Mouse (Mus musculus) thymus, adult 2 months (tissue): ENCODE measurements around the gene Phf23. TPM values are rescaled to one million over a fixed set of nuclear protein-coding genes. Genes with fewer than 3 reads are reported as not detected.

ENCODE experiments used
- DNase-seq: peaks from one replicate; pipeline ENCODE4 v3.0.0; 2021
- H3K27ac ChIP-seq: fragments of 200-500 bp; 2 replicates; pipeline ENCODE4 v1.5.1; 2012; ENCODE audit warnings: low read length, control low read depth; ENCODE audit not compliant: control insufficient read depth, insufficient read depth
- H3K27me3 ChIP-seq: fragments of 200-500 bp; 2 replicates; pipeline ENCODE4 v1.6.1; 2012; ENCODE audit warnings: mild to moderate bottlenecking, low read length, moderate library complexity, mixed read lengths; ENCODE audit not compliant: control insufficient read depth, insufficient read depth
- H3K36me3 ChIP-seq: fragments of 200-500 bp; 2 replicates; pipeline ENCODE4 v1.6.1; 2012; ENCODE audit warnings: mild to moderate bottlenecking, low read length, moderate library complexity; ENCODE audit not compliant: control insufficient read depth, insufficient read depth
- H3K4me1 ChIP-seq: fragments of 200-500 bp; replicated peaks from 2 replicates; pipeline ENCODE4 v1.6.1; 2012; ENCODE audit warnings: low read length; ENCODE audit not compliant: control insufficient read depth, insufficient read depth
- H3K4me3 ChIP-seq: fragments of 200-500 bp; 2 replicates; pipeline ENCODE4 v1.5.1; 2012; ENCODE audit warnings: mild to moderate bottlenecking, low read length, control low read depth, moderate library complexity; ENCODE audit not compliant: control insufficient read depth, insufficient read depth
- CTCF ChIP-seq: fragments of 200-500 bp; IDR thresholded peaks from 2 replicates; pipeline ENCODE4 v1.5.1; 2012; ENCODE audit warnings: mild to moderate bottlenecking, control low read depth, low read length, moderate library complexity, borderline replicate concordance; ENCODE audit not compliant: control insufficient read depth, poor library complexity, insufficient read depth; ENCODE audit errors: extremely low read depth
- POLR2A ChIP-seq: fragments of 200-500 bp; IDR thresholded peaks from 2 replicates; pipeline ENCODE4 v1.6.1; 2012; ENCODE audit warnings: mild to moderate bottlenecking, low read length, control low read depth, moderate library complexity; ENCODE audit not compliant: control insufficient read depth, poor library complexity, insufficient read depth; ENCODE audit errors: extremely low read depth
- WGBS: fragments of 180-500 bp; shearing (Covaris S2); methylation state at CpG from one replicate; pipeline ENCODE4 v1.1.7; 2018; 5-methylcytosine and 5-hydroxymethylcytosine counted together
- polyA plus RNA-seq: library from polyadenylated mRNA; depleted of rRNA; stranded (reverse); fragments of >200 nt; gene quantifications from 2 replicates; pipeline ENCODE4 v1.2.3, GENCODE M21; 2012; rRNA removed

Gene Phf23
- polyA plus RNA-seq, result 36.5 and 43.4 TPM in 2 replicates

- Histone ChIP-seq H3K27ac (peak within 1 kb of the TSS; percentile 91), H3K4me1 (peaks cover 15% of the 10 kb centered on the region), H3K4me3 (peak within 1 kb of the TSS; percentile 88), H3K27me3 (no peaks in the 10 kb centered on the region), H3K36me3 (peaks cover 17% of the 10 kb centered on the region)
- peak; percentile 99 for DNase-seq
- WGBS, result under 1% methylated on average over 36 of the region's 36 CpGs
- TF ChIP-seq CTCF (peak; percentile 86), POLR2A (peak; percentile 73; the same call in 1 of the 2 replicates)
These were observed at the start of gene Phf23 for GRCm38 (mm10) chr11:69995391-69995960. Gene Phf23, plus strand, starts transcription at chr11:69995777.

- WGBS, result 95% methylated on average over 18 of the region's 18 CpGs
- no peak for TF ChIP-seq CTCF
- Histone ChIP-seq H3K4me1 (peaks cover 16% of the 10 kb centered on the region), H3K27ac (no peak overlapping the region), H3K36me3 (no peaks in the 10 kb centered on the region), H3K4me3 (no peak overlapping the region), H3K27me3 (no peaks in the 10 kb centered on the region)
- no peak for DNase-seq
These were observed 49.3 kb upstream of the Phf23 start for GRCm38 (mm10) chr11:69945997-69946891.

GRCm38 (mm10) chr11:69947337-69948065, 48.1 kb upstream of the Phf23 start:
- Histone ChIP-seq H3K36me3 (no peaks in the 10 kb centered on the region), H3K4me1 (peaks cover 16% of the 10 kb centered on the region), H3K27me3 (no peaks in the 10 kb centered on the region), H3K4me3 (peak overlapping the region; percentile 26), H3K27ac (no peak overlapping the region)
- DNase-seq, result no peak
- TF ChIP-seq CTCF, result 0 out of 2 replicates have a peak, but pooled peaks have one; percentile 12
- TF ChIP-seq POLR2A, result no peak
- WGBS, result 32% methylated on average over 29 of the region's 29 CpGs

- TF ChIP-seq POLR2A (no peak), CTCF (no peak)
- Histone ChIP-seq H3K27me3 (no peaks in the 10 kb centered on the region), H3K27ac (no peak within 1 kb of the TSS), H3K4me3 (peak within 1 kb of the TSS; percentile 26), H3K36me3 (no peaks in the 10 kb centered on the region), H3K4me1 (peaks cover 16% of the 10 kb centered on the region)
- DNase-seq, result peak; percentile 93
- 1% methylated on average over 34 of the region's 34 CpGs for WGBS
These were observed 47.4 kb upstream of the Phf23 start, which contains the start of gene Slc2a4 for GRCm38 (mm10) chr11:69948066-69948762. Gene Slc2a4, minus strand, starts transcription at chr11:69948188.

- H3K4me3 ChIP-seq, result peak overlapping the region; percentile 26
These were observed 46.8 kb upstream of the Phf23 start for GRCm38 (mm10) chr11:69948763-69949150.

More at GRCm38 (mm10) chr11:69948763-69949150, 46.8 kb upstream of the Phf23 start:
- 2% methylated on average over 14 of the region's 14 CpGs for WGBS
- no peaks in the 10 kb centered on the region for H3K36me3 ChIP-seq
- peak; percentile 86 for DNase-seq
- no peak overlapping the region for H3K27ac ChIP-seq
- no peaks in the 10 kb centered on the region for H3K27me3 ChIP-seq
- peak; percentile 60; the same call in 1 of the 2 replicates for TF ChIP-seq CTCF
- TF ChIP-seq POLR2A, result no peak
- H3K4me1 ChIP-seq, result peaks cover 16% of the 10 kb centered on the region
